Mouse (Mus musculus) megakaryocyte, embryonic 14.5 days (primary cell): Measurements from ENCODE around the gene Prickle1. TPM values are rescaled to one million over a fixed set of nuclear protein-coding genes. Genes with fewer than 3 reads are reported as not detected.

Source experiments
- H3K27me3 ChIP-seq: replicated peaks from 2 replicates; pipeline ENCODE3; 2012; ENCODE audit warnings: inconsistent platforms
- H3K36me3 ChIP-seq: replicated peaks from 2 replicates; pipeline ENCODE3; 2012; ENCODE audit warnings: low read length, inconsistent platforms, mixed read lengths
- H3K4me1 ChIP-seq: 2 replicates; pipeline ENCODE4 v1.6.1; 2012; ENCODE audit warnings: inconsistent platforms
- H3K4me3 ChIP-seq: replicated peaks from 2 replicates; pipeline ENCODE3; 2012; ENCODE audit warnings: moderate library complexity, mild to moderate bottlenecking, inconsistent platforms
- H3K9me3 ChIP-seq: 2 replicates; pipeline ENCODE4 v1.6.1; 2012; ENCODE audit warnings: inconsistent platforms
- FLI1 ChIP-seq: IDR thresholded peaks from 2 replicates; pipeline ENCODE4 v1.6.1; 2012; ENCODE audit warnings: low read length, inconsistent platforms, mixed read lengths
- GATA1 ChIP-seq: IDR thresholded peaks from 3 replicates; pipeline ENCODE4 v1.6.1; 2012; ENCODE audit warnings: mixed read lengths, low read length, inconsistent platforms, borderline replicate concordance
- polyA plus RNA-seq: library from polyadenylated mRNA; stranded (reverse); fragments of >175 nt; gene quantifications from 2 replicates; pipeline ENCODE4 v1.2.3, GENCODE M21; 2012; ENCODE audit warnings: low replicate concordance; ENCODE audit not compliant: insufficient read depth

The Prickle1 gene
- polyA plus RNA-seq, 1 experiment: 0.81 TPM

DNA sequence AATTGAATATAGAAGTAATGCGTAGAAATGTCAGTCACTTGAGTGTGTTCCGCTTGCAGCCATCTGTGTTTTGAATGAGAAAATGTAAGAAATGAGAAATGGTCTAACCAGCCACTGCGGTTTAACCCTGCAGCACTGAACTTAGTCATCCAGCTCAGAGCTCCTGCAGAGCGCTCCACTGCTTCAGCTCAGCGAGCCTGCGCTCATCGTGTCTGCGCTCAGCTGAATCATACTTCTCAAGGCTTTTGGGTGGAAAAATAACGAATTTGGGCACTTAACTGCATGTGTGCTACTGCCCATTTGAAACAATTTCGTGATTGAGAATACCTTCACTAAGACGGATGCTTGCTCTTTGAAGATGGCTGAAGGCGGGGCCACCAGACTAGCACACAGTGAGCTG lies 124.0 kb downstream of the Prickle1 start:
- no peak for TF ChIP-seq GATA1
- Histone ChIP-seq H3K9me3 (no peaks in the 10 kb centered on the region), H3K4me3 (no peak overlapping the region), H3K36me3 (peaks cover 47% of the 10 kb centered on the region), H3K4me1 (peaks cover 30% of the 10 kb centered on the region), H3K27me3 (no peaks in the 10 kb centered on the region)

DNA sequence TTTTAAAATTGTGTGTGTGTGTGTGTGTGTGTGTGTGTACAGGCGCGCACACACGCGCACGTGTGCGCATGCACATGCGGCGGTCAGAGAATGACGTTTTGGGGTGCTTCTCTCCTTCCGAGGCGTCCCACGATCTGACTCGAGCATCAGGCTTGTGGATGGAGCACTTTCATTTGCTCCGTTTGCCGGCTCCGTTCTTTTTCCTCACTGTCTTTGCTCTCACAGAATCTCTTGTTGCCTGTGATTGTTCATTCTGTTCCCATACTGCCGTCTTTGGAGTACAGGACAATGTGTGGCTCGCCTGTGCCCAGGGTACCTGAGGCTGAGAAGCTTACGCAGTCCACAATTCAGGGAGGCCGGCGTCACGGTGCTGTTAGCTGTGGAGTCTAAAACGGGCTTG lies 134.6 kb downstream of the Prickle1 start:
- no peaks in the 10 kb centered on the region for H3K27me3 ChIP-seq
- H3K4me3 ChIP-seq: no peak overlapping the region
- TF ChIP-seq FLI1 (no peak), GATA1 (no peak)
- H3K9me3 ChIP-seq: no peaks in the 10 kb centered on the region
- peaks cover 78% of the 10 kb centered on the region for H3K36me3 ChIP-seq
- H3K4me1 ChIP-seq: no peaks in the 10 kb centered on the region

DNA sequence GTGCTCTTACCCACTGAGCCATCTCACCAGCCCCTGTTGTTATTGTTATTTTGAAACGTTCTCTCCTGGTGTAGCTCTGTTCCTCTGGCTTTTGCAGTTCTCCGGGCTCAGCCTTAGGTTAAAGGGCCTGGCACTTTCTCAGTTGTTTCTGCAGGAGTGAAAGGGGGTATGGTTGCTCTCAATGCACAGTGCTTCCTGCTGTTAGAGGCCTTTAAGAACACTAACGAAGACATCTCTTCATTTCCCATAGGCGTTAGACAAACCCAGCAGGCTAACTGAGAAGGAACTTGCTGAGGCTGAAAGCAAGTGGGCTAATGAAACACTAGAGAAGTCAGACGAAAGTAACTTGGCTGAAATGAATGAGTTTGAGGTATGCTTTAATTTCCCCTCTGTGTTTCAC lies 136.3 kb downstream of the Prickle1 start:
- Histone ChIP-seq H3K4me1 (no peaks in the 10 kb centered on the region), H3K9me3 (no peaks in the 10 kb centered on the region), H3K27me3 (no peaks in the 10 kb centered on the region), H3K36me3 (peaks cover 76% of the 10 kb centered on the region), H3K4me3 (no peak overlapping the region)
- no peak for TF ChIP-seq FLI1
- no peak for TF ChIP-seq GATA1

DNA sequence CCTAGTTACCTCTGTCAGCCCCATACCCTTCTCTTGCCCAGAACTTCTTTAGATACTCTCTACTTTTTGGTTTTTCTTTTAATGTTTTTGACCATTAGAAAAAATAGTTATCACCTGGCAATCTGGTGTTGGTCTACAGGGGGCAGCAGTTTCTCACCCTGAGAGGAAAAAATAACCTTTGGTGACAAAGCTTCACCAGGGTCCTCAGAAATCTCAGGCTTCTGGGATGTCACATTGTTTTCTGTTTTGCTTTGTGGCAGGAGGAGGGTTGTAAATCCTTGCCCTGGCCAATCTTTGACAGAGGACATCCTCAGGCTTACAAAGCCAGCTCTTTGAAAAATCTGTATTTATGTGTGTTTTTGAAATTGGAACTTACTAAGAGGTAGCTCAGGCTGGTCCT lies 139.7 kb downstream of the Prickle1 start:
- H3K36me3 ChIP-seq: peaks cover 74% of the 10 kb centered on the region

DNA sequence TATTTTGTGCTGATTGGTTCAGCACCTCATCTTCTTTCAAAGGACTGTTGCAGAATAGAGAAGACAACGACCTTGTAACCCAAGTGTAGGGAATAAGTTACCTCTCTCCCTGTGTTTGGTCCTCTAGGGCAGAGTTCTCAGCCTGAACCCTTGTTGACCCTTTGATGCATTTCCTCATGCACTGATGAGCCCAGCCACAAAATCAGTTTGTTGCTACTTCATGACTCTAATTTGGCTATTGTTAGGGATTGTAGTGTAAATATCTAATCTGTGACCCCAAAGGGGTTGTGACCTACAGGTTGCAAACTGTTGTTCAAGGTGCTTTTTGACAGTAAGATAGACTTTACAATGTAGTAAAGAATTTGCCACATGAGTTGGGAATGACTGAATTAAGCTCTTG lies 142.4 kb downstream of the Prickle1 start:
- Histone ChIP-seq H3K4me1 (peaks cover 10% of the 10 kb centered on the region), H3K9me3 (no peaks in the 10 kb centered on the region), H3K36me3 (peaks cover 74% of the 10 kb centered on the region), H3K4me3 (no peak overlapping the region), H3K27me3 (no peaks in the 10 kb centered on the region)
- no peak for TF ChIP-seq GATA1
- no peak for TF ChIP-seq FLI1

More for the DNA sequence above, 139.7 kb downstream of the Prickle1 start:
- Histone ChIP-seq H3K4me1 (no peaks in the 10 kb centered on the region), H3K4me3 (no peak overlapping the region), H3K27me3 (no peaks in the 10 kb centered on the region), H3K9me3 (no peaks in the 10 kb centered on the region)
- no peak for TF ChIP-seq GATA1
- no peak for TF ChIP-seq FLI1

Other genes starting within 250 kb of the Prickle1 start
- gene Zcrb1, start 197.6 kb downstream of the Prickle1 start, polyA plus RNA-seq: 104 and 171 TPM in 2 replicates
- 1.4 TPM in 1 of 2 replicates, not detected in the other for gene Pphln1, start 197.5 kb downstream of the Prickle1 start, polyA plus RNA-seq